Mouse (Mus musculus) E14TG2a.4 (cell line): Measurements from ENCODE around the gene Cnp.

ENCODE experiments used
- CTCF ChIP-seq: conservative IDR thresholded peaks from 2 replicates; pipeline ENCODE4 v1.5.1; 2014; ENCODE audit warnings: low read length
- NANOG ChIP-seq: IDR thresholded peaks from 2 replicates; pipeline ENCODE4 v1.6.1; 2014; ENCODE audit warnings: borderline replicate concordance, low read length, mixed read lengths
- POU5F1 ChIP-seq: IDR thresholded peaks from 2 replicates; pipeline ENCODE4 v1.6.1; 2014; ENCODE audit warnings: low read length, borderline replicate concordance

DNA sequence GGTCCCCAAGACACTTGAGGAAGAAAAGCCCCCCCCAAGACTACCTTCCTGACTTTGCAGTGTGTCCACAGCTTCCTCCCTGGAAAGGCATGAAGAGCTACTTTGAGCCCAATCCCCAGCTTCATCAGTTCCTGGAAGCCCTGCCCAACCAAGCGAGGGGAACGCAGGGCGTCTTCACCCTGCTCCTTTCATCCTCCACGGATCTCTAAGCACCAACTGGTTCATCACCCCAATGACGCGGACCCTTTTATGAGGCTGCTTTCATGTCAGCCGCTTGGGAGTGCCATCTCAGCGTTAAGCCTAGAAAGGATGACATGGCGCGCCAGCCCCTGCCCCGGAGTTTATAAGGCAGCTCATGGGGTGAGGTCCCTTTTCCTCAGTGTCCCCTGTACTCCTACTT lies 45.3 kb downstream of the Cnp start, which contains the start of gene Dnajc7:
- TF ChIP-seq CTCF (no peak), POU5F1 (no peak), NANOG (no peak)
